Mouse (Mus musculus): ENCODE measurements around the gene Rnf157.

DNA sequence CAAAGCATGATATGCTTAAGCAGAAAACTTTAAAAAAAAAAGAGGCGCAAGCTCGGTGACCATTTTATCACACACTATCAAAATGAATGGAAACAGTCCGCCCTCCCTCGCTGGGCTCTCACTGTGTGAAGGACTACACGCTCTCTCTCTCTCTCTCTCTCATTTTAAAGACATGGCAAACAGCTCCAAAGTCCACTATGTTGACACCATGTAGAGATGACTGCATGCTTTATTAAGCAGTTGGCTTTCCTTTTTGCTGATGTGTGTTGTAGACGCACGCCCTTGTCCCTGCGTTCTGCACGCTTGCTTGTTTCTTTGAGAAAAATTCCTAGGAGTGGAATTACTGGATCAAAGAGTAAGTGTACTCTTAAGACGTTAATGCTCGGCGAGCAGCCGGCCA, 47.4 kb downstream of the Rnf157 start:
- TF ChIP-seq CTCF (IDR thresholded peaks at IDR 0.05; ENCODE audit: borderline replicate concordance, insufficient read depth, low read length) (no peak), POLR2A (IDR thresholded peaks at IDR 0.05; ENCODE audit: low read depth, low read length) (no peak)
